Mouse (Mus musculus): Measurements from ENCODE around the gene Ftcd. TPM values are rescaled to one million over a fixed set of nuclear protein-coding genes. Genes with fewer than 3 reads are reported as not detected.

Ftcd gene
- total RNA-seq, 1 experiment from 2014 or later: not detected

Other genes starting within 250 kb of the Ftcd start
- gene Dip2a, start 230.4 kb upstream of the Ftcd start, total RNA-seq (2017): 6.0 and 8.5 TPM in 2 replicates
- not detected in 2 replicates for gene AC141477.1, start 135.2 kb upstream of the Ftcd start, total RNA-seq (2017)
- gene Pcnt, start 132.9 kb upstream of the Ftcd start, total RNA-seq (2017): 72.1 and 90.7 TPM in 2 replicates
- not detected in 2 replicates for gene 2610028H24Rik, start 126.6 kb upstream of the Ftcd start, total RNA-seq (2017)
- gene Mcm3ap, start 106.7 kb upstream of the Ftcd start, total RNA-seq (2017): 65.7 and 67.2 TPM in 2 replicates
- 6.1 and 7.1 TPM in 2 replicates for gene Ybey, start 106.5 kb upstream of the Ftcd start, total RNA-seq (2017)
- gene Lss, start 44.1 kb upstream of the Ftcd start, total RNA-seq (2017): 3.8 and 8.2 TPM in 2 replicates
- not detected in 2 replicates for gene Spatc1l, start 13.4 kb upstream of the Ftcd start, total RNA-seq (2017)
- gene Col6a2, start 48.0 kb downstream of the Ftcd start, total RNA-seq (2017): not detected in 2 replicates
- not detected in 2 replicates for gene Col6a1, start 150.5 kb downstream of the Ftcd start, total RNA-seq (2017)